Mouse (Mus musculus) adrenal gland, postnatal 25 days (tissue): ENCODE measurements at regions not wholly inside any gene's neighbourhood (a gene's known extent, or its start where the extent isn't known, plus 50 kb on each side); places are given as distances from the start of the nearest gene placed in this dataset.
A peak's percentile ranks its signal among the peaks of the same experiment; 100 is the strongest.

Experiments used
- DNase-seq: peaks from one replicate; pipeline ENCODE4 v3.0.0; 2021; ENCODE audit warnings: mixed read lengths

DNA sequence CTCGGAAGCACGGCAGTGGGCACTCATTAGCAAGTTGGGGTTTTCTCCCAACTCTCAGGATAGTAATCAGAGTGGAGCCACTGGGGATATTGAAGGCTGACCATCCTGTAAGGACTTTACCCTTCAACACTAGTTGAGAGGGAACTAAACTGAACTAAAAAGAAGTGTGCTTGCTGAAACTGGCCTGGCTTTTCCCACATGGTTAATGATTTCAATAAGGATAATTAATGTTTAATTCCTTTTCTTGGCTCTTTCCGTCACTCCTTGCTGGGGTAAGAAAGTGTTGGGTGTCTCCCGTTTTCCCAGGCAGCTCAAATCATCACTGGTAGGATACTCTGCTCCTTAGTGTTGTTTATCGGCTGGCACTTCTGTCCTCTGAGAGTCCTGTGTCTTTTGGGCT is 290.3 kb upstream of the Rnaseh2b start:
- DNase-seq = no peak

DNA sequence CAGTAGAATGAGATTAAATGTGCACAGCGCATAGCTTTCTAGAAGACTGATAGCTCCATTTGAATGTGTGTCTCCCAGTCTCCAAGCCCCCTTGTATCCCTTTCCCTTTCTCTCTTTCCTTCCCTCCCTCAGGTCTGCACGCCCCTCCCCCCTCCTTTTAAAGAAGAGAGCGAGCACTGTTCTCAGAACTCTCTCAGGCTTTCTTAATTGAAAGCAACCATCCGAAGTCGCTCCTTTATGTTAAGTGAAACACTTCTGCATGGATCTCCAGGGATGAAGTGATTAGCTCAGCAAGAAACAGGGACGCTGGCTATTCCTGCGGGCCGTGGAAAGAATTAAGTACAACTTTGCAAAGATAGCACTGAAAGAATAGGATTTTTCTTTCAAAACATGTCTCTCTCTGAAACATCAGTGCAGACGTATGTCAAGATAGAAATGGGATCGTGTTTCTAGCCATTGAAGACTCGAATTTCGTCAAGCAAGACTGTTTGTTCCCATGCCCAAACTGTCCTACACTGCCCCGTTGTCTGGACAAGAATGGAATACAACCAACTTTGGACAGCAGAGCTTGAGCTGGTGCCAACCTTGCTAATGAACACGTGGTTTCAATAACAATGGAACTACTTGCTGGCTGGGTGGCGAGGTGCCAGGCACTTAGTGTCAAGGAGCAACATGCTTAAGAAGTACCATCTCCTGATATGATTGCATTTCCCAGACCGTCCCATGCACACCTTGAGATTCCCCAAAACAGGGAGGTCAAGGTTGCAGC is 289.2 kb upstream of the Rnaseh2b start:
- DNase-seq = peak; percentile 10

- no peak for DNase-seq
These were observed 288.6 kb upstream of the Rnaseh2b start for GRCm38 (mm10) chr14:62003797-62004196.

DNA sequence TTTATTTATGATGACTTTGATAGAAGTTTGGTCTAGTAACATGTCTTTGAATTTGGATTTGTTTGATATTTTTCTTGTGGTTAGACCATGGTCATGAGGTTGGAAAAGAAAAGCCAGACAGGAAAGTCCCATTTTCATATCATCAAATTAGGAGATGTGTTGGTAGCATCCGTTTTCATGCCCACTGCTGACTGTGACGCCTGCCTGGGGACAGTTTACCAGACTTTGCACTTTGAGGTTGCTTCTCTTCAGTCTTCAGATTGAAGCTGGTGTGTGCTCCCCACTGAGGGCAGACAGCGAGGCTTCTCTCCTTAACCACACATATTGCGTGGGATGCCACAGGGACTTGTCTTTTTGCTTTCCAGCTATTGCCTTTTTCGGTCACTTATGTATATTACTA is 283.7 kb upstream of the Rnaseh2b start:
- DNase-seq = no peak

- DNase-seq = no peak
These were observed 273.6 kb upstream of the Rnaseh2b start for GRCm38 (mm10) chr14:62018804-62019203.

- DNase-seq = no peak
These were observed 271.4 kb upstream of the Rnaseh2b start for GRCm38 (mm10) chr14:62020996-62021395.

GRCm38 (mm10) chr14:62022193-62022592 is 270.2 kb upstream of the Rnaseh2b start:
- DNase-seq = no peak

- no peak for DNase-seq
These were observed 269.4 kb upstream of the Rnaseh2b start for GRCm38 (mm10) chr14:62023022-62023421.

GRCm38 (mm10) chr14:62027751-62028279 is 264.6 kb upstream of the Rnaseh2b start:
- DNase-seq = no peak

DNA sequence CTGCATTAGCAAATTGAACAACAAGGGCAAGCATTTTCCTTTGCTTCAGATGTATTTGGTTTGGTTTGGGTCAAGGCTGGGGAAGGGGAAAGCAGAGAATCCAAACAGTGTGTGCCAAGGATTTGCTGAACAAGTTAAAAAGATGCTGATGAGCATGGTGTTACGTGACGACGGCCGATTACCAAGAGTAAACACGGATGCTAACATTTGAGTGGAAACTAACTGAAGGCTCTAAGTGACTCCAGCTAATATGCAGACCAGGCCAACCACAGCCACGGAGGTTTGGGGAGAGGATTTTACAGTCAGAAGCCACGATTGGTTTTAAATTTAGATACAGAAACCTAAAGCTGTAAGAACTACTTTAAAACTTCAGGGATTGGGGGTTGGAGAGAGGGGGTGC is 262.3 kb upstream of the Rnaseh2b start:
- no peak for DNase-seq

GRCm38 (mm10) chr14:62033661-62034060 is 258.7 kb upstream of the Rnaseh2b start:
- DNase-seq = no peak

GRCm38 (mm10) chr14:62034664-62035063 is 257.7 kb upstream of the Rnaseh2b start:
- DNase-seq = no peak

DNA sequence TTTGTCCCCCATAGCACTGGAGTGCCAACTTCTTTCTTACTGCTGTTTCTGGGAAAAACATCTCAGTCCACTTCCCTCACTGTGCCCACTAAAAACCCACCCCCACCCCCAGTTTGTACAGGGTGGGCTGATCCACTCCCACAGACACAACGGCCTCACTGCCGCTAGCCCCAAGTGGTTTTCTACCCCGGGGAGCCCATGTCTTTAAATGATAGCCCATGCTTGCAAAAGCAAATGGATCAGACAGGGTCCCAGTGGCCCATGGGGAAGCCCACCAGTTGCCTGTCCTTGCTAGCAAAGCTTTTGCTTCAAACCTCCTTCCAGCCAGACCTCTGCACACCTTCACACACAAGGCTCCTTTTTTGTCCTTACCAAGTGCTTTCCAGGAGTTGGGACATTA is 257.0 kb upstream of the Rnaseh2b start:
- no peak for DNase-seq

DNA sequence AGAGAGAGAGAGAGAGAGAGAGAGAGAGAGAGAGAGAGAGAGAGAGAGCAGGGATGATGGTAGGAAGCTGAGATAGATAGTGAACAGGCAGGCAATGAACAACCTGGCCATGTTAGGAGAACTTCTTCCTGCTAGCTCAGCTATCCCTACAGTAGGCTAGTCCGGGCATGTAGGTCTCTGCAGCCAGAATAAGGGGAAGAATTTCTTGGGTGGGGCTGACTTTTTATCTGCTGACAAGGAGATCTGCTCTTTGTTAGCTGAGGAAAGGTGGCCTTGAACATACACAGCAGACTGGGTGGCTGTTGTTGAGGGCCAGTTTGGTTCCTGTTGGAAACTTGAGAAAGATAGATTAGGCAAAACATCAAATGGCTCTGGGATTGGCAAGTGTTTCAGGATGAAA is 254.9 kb upstream of the Rnaseh2b start:
- DNase-seq = no peak

DNA sequence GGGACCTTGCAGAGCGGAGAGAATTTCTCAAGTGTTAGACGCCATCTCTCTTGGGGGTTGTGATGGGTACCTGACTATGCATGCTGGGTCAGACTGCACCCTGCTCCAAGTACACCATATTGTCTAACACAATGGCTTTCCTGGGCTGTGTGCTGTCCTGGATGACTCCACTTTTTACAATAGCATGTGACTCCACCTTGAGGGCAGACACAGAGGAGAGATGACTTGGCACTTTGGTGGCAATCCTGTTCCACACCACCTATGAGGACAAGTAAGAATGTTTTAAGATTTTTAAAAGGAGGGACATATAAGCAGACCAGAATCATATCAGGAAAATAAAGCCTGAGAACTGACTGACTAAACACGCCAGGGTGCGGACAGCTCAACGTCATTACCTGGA is 254.5 kb upstream of the Rnaseh2b start:
- no peak for DNase-seq

DNA sequence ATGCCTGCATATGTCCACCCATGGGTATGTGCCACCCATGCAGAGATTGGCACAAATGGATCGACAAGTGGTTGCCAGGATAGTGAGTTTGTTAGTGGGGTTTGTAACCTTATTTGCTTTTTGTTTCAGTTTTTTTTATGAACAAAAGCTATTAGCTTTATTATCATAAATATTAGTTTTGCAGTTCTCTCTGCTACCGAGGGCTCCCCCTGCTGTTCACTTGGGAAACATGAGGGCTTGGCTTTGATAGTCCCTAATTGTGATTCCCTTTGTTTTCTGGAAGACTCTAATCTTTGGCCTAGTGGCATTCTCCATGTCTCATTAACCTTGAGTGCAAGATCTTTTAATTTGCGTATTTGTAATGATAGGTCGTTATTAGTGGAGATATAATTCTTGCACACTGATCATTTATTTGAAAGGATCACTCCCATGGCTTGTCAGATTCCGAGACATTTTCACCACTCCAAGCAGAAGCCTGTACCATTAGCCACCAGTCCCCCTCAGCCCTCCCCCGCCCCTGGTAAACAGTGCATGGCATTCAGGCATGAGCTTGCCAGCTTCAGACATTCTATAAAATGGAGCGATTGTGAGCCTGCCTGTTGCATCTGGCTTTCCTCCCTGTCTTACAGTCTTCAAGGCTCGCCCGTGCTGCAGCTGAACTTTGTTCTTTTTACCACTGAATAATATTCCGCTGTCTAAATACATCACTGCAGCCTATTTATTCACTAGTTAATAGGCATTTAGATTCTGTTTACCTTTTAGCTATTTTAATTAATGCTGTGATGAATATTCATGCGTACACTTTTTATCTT is 249.9 kb upstream of the Rnaseh2b start:
- DNase-seq = peak; percentile 68

DNA sequence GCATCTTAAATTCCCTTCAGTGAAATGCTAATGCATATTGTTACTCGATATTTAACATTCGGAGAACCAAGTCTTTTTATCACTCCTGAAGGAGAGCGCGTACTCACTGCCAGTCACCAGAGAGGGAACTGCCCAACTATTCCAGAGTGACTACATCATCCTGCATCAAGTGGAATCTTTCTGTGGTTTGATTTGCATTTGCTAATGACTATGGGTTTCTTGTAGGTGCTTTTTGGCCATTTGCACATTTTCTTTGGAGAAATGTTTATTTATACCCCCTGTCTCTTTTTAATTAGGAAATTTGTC is 249.3 kb upstream of the Rnaseh2b start:
- DNase-seq = no peak

DNA sequence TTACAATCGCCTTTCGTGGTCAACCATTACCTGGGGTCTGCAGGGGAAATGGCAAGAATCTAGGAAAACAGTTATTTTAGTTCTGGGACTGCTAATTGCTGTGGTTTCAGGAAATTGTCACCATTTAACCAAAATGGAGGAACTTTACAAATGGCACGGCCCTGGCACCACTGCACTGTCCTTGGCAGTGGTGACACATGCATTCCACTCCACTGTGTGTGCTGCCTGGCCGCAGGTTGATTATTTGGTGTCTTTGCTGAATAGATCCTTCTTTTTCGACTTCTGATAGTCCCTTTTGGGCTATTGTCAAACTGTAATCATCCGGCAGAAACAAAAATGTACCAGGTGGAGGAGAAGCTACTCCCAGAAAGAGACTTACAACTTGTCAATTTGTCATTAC is 241.4 kb upstream of the Rnaseh2b start:
- peak; percentile 47 for DNase-seq

- DNase-seq = no peak
These were observed 240.5 kb upstream of the Rnaseh2b start for GRCm38 (mm10) chr14:62051923-62052322.

GRCm38 (mm10) chr14:62053004-62053403 is 239.4 kb upstream of the Rnaseh2b start:
- DNase-seq = no peak

DNA sequence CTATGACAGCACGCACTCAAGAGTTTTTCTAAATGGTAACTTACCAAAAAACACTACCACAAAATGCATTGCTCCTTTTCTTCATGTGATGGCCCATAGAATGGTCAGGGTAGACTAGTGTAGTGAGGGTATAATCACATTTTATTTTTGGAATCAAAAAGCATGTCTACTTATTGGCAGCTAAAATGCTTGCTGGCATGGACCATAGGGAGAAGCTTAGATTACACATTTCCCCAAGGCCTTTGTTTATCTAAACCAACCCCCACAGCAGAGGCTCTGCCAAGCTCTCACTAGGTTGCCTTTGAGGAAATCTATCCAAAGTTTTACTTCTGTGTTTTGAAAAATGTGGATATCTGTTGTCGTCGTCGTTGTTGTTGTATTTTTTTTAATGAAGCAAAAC is 235.3 kb upstream of the Rnaseh2b start:
- no peak for DNase-seq

DNA sequence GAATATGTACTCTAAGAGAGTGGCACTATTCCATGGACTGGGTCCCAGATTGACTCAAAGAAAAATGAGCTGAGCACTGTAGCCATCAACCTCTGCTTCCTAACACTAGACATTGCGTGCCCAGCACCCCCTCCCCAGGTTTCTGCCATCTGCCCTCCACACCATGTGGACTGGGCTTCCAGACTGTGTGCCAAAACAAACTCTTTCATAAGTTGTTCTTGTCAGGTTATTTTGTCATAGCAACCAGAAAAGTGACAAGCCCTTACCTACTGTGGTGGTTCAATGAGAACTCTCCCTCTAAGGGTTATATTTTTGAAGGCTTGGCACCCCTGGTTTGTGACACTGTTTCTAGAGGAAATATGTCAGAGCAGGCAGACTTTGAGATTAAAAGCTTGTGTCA is 234.3 kb upstream of the Rnaseh2b start:
- no peak for DNase-seq

DNA sequence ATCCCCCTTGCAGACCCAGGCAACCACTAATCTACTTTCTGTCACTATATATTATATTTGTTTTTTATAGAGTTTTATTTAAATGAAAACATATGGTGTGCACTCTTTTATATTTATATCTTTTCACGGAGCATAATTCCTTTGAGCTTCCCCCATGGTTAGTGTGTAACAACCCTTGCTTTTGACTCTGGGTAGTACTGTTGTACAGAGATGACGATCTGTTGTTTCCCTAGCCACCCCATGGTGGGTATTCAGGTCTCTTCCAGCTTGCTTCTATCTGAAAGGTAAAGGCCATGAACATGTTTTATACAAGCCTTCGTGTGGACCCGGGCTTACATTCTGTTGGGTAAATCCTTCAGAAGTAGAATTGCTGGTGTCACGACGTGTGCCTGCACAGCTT is 221.2 kb upstream of the Rnaseh2b start:
- no peak for DNase-seq

- no peak for DNase-seq
These were observed 208.3 kb upstream of the Rnaseh2b start for GRCm38 (mm10) chr14:62084047-62084446.
